Mouse (Mus musculus): ENCODE data around the gene Plscr2.

DNA sequence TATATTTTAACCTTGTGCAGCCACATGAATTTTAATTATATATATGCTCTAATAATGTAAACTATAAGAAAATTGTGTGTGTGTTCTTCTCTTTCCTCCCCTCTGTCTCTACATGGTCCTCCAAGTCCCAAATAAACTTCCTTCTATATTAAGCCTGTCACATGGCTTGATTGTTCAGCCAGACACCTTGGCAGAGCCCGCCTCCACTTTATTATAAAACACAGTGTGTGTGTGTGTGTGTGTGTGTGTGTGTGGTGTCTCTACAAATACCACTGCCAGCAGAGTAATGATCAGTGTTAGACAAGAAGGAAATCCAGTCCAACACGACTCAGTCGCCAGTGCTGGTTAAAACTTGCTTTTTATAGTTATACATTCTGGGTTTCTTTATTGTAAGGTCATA lies 62.3 kb downstream of the Plscr2 start:
- TF ChIP-seq CTCF (IDR thresholded peaks at IDR 0.05; ENCODE audit: insufficient read depth, low read length) (no peak), POLR2A (IDR thresholded peaks at IDR 0.05; ENCODE audit: borderline replicate concordance, extremely low read depth, low read depth, low read length) (no peak)

All from lung, adult 2 months (tissue).